Mouse (Mus musculus) megakaryocyte progenitor cell, adult 5-6 weeks (primary cell): ENCODE measurements at regions not wholly inside any gene's neighbourhood (a gene's known extent, or its start where the extent isn't known, plus 50 kb on each side); places are given as distances from the start of the nearest gene placed in this dataset.

Source experiments
- ATAC-seq: replicated peaks from 2 replicates; pipeline ENCODE4 v1.8.0; 2016; ENCODE audit warnings: mild to moderate bottlenecking, moderate TSS enrichment, inconsistent platforms; ENCODE audit not compliant: poor library complexity

DNA sequence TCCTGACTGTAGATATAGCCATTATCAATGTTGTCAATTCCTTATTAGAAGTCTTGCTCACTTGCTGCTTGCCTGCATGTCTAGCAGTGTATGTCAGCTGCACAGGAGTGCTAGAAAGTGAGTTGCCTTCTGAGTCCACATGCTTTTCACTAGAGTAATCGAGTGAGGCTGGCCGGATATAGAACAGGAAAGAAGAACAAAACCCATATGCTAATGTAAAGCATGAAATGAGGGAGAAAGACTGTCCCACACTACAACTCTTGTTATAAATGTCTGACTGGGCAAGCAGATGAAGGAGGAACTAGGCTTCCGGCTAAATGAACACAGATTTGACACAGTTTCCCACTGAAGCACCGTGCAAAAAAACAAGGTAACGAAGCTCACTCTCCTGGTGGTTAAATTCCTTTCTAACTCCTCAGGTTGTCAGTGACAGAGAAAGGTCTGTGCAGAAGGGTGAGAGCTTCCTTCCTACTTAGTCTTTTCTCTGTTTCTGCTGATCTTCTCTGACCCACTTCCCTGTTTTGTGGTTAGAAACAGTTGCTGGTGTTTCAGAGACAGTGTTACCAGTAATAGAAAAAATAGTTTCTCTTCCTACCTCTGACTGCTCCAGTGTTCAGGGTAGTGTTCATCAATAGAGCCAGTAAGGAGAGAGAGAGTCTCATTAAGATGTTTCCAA lies 399.0 kb downstream of the Atp23 start:
- peak; percentile 83 for ATAC-seq

- peak; percentile 12; the same call in 1 of the 2 replicates for ATAC-seq
Observed at GRCm38 (mm10) chr10:126498726-126499125, 402.4 kb downstream of the Atp23 start.

DNA sequence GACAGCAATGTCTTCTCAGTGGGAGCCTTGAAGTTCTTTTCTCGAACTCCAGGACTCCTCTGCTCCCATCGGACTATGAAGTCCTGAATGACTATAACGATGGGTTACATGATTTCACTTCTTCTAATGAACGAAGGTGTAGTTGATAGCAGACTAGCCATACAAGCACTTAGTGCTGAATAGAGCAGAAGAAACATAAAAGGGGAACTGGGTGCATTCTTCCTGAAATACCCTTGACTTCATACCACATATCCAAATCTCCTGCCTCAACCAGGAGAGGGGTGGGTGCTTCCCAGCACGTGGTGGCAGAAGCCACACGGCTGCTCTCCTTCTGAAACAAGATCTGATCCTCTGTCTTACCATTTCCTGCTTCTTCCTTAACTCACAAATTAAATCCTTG lies 407.4 kb downstream of the Atp23 start:
- peak; percentile 66 for ATAC-seq

GRCm38 (mm10) chr10:126492211-126492610 lies 408.9 kb downstream of the Atp23 start:
- peak; percentile 90 for ATAC-seq

- no peak for ATAC-seq
Observed at GRCm38 (mm10) chr10:126485129-126485528, 416.0 kb downstream of the Atp23 start.

- ATAC-seq, result no peak
Observed at GRCm38 (mm10) chr10:126483479-126483878, 417.7 kb downstream of the Atp23 start.

DNA sequence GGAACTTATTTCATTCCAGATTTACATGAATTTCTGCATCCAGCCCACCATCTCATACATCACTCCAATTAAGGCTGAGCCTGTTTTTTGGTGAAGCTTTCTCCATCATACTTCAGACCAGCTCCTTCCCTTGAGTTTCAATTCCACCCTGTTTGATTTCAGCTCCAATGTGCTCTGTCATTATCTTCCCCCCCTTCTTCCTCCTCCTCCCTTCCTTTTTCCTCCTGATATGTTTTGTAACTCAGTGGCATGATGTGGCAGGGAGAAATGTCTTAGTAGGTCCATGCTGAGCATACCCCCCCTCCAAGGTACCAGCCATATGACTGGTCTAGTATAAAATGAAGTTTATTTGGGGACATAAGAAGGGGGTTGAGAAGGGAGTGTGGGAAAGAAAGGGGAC lies 420.8 kb downstream of the Atp23 start:
- peak; percentile 55 for ATAC-seq

DNA sequence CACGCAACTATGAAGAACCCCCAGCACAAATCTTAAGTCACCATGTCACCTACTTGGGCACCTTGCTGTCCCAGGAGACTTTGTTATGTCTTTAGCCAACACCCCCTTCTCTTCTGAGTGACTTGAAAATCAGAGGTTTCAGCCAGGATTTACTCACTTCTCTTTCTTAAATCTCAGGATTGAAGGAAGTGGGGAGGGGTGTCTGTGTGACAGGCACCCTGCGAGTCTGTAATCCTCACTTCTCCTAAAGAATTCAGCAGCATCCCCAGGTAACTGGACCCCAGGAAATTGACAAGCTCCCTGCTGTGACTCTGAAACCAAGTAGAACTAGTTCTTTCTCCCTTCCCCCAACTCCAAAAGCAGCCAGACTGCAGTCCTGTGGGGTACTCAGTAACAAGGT lies 421.4 kb downstream of the Atp23 start:
- peak; percentile 52; the same call in 1 of the 2 replicates for ATAC-seq

GRCm38 (mm10) chr10:126473050-126473719 lies 428.0 kb downstream of the Atp23 start:
- no peak for ATAC-seq

- ATAC-seq, result peak; percentile 50
Observed at GRCm38 (mm10) chr10:126470838-126471491, 430.2 kb downstream of the Atp23 start.

DNA sequence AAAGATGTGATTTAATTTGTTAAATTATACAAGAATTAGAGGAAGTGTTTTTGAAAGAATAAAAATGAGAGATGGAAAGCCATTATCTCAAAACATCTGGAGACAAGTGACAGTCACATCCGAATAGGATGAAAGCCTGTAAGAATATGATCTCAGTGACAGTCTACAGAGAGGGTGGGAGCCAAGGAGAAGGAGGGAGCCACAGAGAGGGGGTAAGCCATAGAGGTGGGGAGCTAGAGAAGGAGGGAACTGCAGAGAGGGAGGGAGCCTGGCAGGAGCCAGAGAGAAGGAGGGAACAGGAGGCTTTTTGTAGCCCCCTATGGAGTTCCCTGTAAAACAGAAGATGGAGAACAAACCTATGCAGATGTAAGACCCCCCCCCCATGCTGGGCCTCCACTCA lies 438.4 kb downstream of the Atp23 start:
- ATAC-seq, result no peak

- peak; percentile 95 for ATAC-seq
Observed at GRCm38 (mm10) chr10:126458523-126458922, 442.6 kb downstream of the Atp23 start.

GRCm38 (mm10) chr10:126452757-126453528 lies 448.2 kb downstream of the Atp23 start:
- no peak for ATAC-seq

DNA sequence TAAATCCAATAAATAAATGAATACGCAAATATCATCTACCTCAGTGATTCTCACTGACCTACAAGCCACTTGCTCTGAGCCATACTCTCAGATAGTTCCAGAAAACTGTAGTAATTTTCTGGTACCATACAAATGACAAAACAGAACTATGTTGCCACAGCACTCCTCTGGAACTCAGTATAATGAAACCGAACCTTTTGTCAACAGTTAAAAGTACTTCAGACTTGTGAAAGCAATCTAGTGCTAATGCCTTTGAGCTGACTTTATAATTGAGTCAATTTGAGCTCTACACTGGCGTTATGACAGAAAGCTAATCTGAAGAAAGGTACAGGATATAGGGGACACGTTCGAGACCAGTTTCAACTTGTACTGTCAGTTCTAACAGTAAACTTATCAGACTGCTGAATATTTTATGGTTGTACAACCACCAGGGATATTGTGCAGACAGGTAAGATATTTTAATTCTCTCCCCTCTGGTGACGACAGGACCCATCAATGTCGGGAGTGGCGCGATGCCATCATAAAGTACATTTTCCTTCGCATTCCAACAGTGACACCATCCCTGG lies 449.0 kb downstream of the Atp23 start:
- no peak for ATAC-seq

DNA sequence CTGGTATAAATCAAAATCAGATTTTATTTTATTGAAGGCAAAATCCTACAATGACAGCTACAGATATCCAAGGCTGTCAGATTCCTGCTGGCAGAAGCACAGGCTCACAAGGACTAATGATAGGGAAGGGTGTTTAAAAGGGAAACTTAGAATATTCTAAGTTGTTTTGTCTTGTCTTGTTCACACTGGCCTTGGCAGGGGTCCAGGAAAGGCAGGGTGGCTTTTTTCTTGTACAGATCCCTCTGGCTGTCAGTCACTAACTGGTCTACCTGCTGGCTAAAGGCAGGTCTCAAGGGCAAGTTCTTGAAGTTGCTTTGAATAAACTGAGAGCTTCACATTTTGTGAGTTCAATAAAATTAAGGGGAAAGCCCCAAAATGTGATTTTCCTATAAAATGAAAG lies 465.3 kb downstream of the Lrig3 start:
- ATAC-seq, result no peak

DNA sequence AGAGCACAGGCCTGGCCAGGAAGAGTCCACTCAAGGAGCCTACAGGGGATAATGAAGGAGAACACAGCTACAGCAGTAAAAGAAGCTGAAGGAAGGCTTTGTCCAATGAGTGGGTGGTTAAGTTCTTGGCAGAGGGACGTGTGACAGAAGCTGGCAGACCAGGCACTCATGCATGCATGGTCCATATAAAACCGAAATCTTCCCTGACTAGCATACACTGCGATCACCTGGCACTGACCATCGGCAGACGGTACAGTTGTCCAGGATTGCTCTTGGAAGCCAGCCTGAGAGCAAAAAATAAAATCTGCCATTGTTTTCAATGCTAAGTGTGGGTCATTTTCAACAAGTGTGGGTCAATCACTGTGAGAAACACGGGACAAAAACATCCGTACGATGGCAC lies 464.4 kb downstream of the Lrig3 start:
- no peak for ATAC-seq

GRCm38 (mm10) chr10:126429502-126429901 lies 463.5 kb downstream of the Lrig3 start:
- ATAC-seq, result no peak

- ATAC-seq, result no peak
Observed at GRCm38 (mm10) chr10:126422066-126422465, 456.1 kb downstream of the Lrig3 start.

DNA sequence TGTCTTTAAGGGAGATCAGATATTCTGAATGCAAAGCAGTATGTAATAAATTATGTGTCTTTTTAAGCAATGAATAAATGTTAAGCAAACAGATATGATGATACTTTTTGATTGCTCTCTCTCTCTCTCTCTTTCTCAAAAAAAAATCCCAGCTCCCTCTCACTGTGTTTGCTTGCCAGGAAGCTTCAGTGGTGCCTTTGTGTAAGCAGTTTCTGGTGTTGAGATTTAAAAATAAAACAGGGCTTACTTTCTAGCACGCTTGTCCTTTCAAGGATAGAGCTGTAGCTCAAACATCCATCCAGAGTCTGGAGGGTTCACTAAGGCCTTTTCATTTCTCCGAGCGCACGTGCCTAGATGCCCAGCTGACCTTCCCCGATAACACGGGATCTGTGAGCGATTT lies 447.8 kb downstream of the Lrig3 start:
- ATAC-seq, result no peak

DNA sequence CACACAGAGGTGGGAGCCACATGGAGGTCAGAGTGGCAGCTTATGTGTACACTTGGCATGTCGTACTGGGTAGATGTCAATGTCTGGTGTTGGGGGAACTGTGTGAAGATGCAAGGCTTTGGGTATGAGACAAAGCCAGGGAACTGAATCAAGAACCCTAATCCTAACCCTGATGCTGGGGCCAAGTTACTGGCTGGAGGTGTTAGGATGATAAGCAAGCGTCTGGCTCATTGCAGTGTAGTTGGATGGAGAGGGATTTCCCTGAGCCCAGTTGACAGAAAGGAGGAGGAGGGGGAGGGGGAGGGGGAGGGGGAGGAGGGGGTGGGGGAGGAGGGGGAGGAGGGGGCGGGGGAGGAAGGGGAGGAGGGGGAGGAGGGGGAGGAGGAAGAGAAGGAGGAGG lies 426.3 kb downstream of the Lrig3 start:
- peak; percentile 20; the same call in 1 of the 2 replicates for ATAC-seq

- no peak for ATAC-seq
Observed at GRCm38 (mm10) chr10:126391770-126392169, 425.8 kb downstream of the Lrig3 start.
